Mouse (Mus musculus): ENCODE measurements around the gene Mrgprb2.

The Mrgprb2 gene

GRCm38 (mm10) chr7:48557986-48558385, at the start of gene Mrgprb2:
Gene Mrgprb2, minus strand, starts transcription at chr7:48558086.
- DNase-seq (ENCODE audit: low spot score in 2 of 2): no peak

Data from spleen, postnatal 36 days (tissue).